Mouse (Mus musculus) heart, adult 2 months (tissue): Measurements from ENCODE around the gene Csk. TPM values are rescaled to one million over a fixed set of nuclear protein-coding genes. Genes with fewer than 3 reads are reported as not detected.

Experiments used
- DNase-seq, 2 experiments: peaks; one replicate each; pipeline ENCODE4 v3.0.0; 2021
- H3K27ac ChIP-seq: fragments of 200-600 bp; 2 replicates; pipeline ENCODE4 v1.8.1; 2022
- H3K27me3 ChIP-seq: fragments of 200-500 bp; 2 replicates; pipeline ENCODE4 v1.6.1; 2012; ENCODE audit warnings: mild to moderate bottlenecking, low read length, inconsistent platforms, mixed read lengths; ENCODE audit not compliant: control insufficient read depth, insufficient read depth
- H3K36me3 ChIP-seq: fragments of 200-500 bp; 2 replicates; pipeline ENCODE4 v1.6.1; 2012; ENCODE audit warnings: low read length, inconsistent platforms; ENCODE audit not compliant: control insufficient read depth, insufficient read depth
- H3K4me1 ChIP-seq: fragments of 200-500 bp; 2 replicates; pipeline ENCODE4 v1.6.1; 2011; ENCODE audit warnings: low read length; ENCODE audit not compliant: control insufficient read depth, insufficient read depth
- H3K4me3 ChIP-seq: fragments of 200-600 bp; 2 replicates; pipeline ENCODE4 v1.8.1; 2022
- H3K79me2 ChIP-seq: fragments of 200-500 bp; replicated peaks from 2 replicates; pipeline ENCODE4 v1.6.1; 2012; ENCODE audit warnings: mild to moderate bottlenecking, inconsistent platforms, low read length, moderate library complexity, mixed read lengths; ENCODE audit not compliant: control insufficient read depth, insufficient read depth
- H3K9ac ChIP-seq: fragments of 200-500 bp; 2 replicates; pipeline ENCODE4 v1.6.1; 2012; ENCODE audit warnings: low read depth, mild to moderate bottlenecking, control low read depth, inconsistent platforms, low read length, mixed read lengths
- CTCF ChIP-seq: fragments of 200-600 bp; IDR thresholded peaks from 2 replicates; pipeline ENCODE4 v1.8.1; 2022; ENCODE audit warnings: antibody characterized with exemption, mild to moderate bottlenecking, moderate library complexity
- EP300 ChIP-seq: fragments of 200-500 bp; IDR thresholded peaks from 2 replicates; pipeline ENCODE4 v1.6.1; 2011; ENCODE audit warnings: low read depth, low read length, control low read depth; ENCODE audit not compliant: insufficient read depth
- POLR2A ChIP-seq: fragments of 200-500 bp; IDR thresholded peaks from 2 replicates; pipeline ENCODE4 v1.6.1; 2011; ENCODE audit warnings: mild to moderate bottlenecking, low read depth, low read length, control low read depth; ENCODE audit not compliant: insufficient read depth
- WGBS: fragments of 180-500 bp; shearing (Covaris S2); methylation state at CpG from one replicate; pipeline ENCODE4 v1.1.7; 2018; 5-methylcytosine and 5-hydroxymethylcytosine counted together
- intact Hi-C: fragments of 180-260 bp; cut with DNase I; formaldehyde crosslinking; loops from one replicate; pipeline ENCODE4 v1.15.1; 2025
- polyA plus RNA-seq: library from polyadenylated mRNA; depleted of rRNA; stranded (reverse); fragments of >200 nt; gene quantifications from 2 replicates; pipeline ENCODE4 v1.2.3, GENCODE M21; 2012
- total RNA-seq, 2 experiments: library from RNA; stranded (reverse); gene quantifications; 2 replicates each; pipeline ENCODE4 v1.2.3; 2021

Gene Csk
- total and polyA plus RNA-seq, 3 experiments = 20.6 to 29.7 (median 23.3) TPM

- intact Hi-C loops = no loop called here
- Histone ChIP-seq H3K4me1 (peaks cover 2% of the 10 kb centered on the region; the same call in 1 of the 2 replicates), H3K79me2 (no peaks in the 10 kb centered on the region), H3K9ac (no peak overlapping the region), H3K4me3 (no peak overlapping the region), H3K36me3 (no peaks in the 10 kb centered on the region), H3K27ac (no peak overlapping the region), H3K27me3 (no peaks in the 10 kb centered on the region)
- no peak for DNase-seq
- TF ChIP-seq POLR2A (no peak), CTCF (no peak), EP300 (no peak)
- 46% methylated on average over 7 of the region's 7 CpGs for WGBS
Observed at GRCm38 (mm10) chr9:57612587-57612986, 40.8 kb downstream of the Csk start.

GRCm38 (mm10) chr9:57610359-57610826 is 43.0 kb downstream of the Csk start:
- TF ChIP-seq POLR2A = no peak
- no peak for TF ChIP-seq CTCF
- no peak for TF ChIP-seq EP300
- intact Hi-C loops = no loop called here
- Histone ChIP-seq H3K36me3 (no peaks in the 10 kb centered on the region), H3K9ac (no peak overlapping the region), H3K4me1 (peaks cover 2% of the 10 kb centered on the region; the same call in 1 of the 2 replicates), H3K27me3 (peaks cover 2% of the 10 kb centered on the region), H3K4me3 (no peak overlapping the region), H3K27ac (no peak overlapping the region), H3K79me2 (no peaks in the 10 kb centered on the region)
- WGBS = 64% methylated on average over 3 of the region's 3 CpGs
- DNase-seq = no peak

- DNase-seq = no peak
- no peak for TF ChIP-seq EP300
- no peak for TF ChIP-seq CTCF
- no peak for TF ChIP-seq POLR2A
- Histone ChIP-seq H3K4me3 (no peak overlapping the region), H3K9ac (no peak overlapping the region), H3K4me1 (peaks cover 2% of the 10 kb centered on the region; the same call in 1 of the 2 replicates), H3K36me3 (no peaks in the 10 kb centered on the region), H3K27me3 (peaks cover 2% of the 10 kb centered on the region), H3K79me2 (no peaks in the 10 kb centered on the region), H3K27ac (no peak overlapping the region)
- intact Hi-C loops = no loop called here
- WGBS = 49% methylated on average over 3 of the region's 3 CpGs
Observed at GRCm38 (mm10) chr9:57609803-57610202, 43.6 kb downstream of the Csk start.

- intact Hi-C loops = no loop called here
- Histone ChIP-seq H3K4me3 (no peak within 1 kb of the TSS), H3K79me2 (no peaks in the 10 kb centered on the region), H3K4me1 (no peaks in the 10 kb centered on the region), H3K27me3 (peaks cover 4% of the 10 kb centered on the region), H3K36me3 (no peaks in the 10 kb centered on the region), H3K9ac (no peak within 1 kb of the TSS), H3K27ac (no peak within 1 kb of the TSS)
- DNase-seq = peak in 1 of 2 experiments; percentile 51
- WGBS = 4% methylated on average over 24 of the region's 24 CpGs
- TF ChIP-seq EP300 = no peak
- no peak for TF ChIP-seq CTCF
- no peak for TF ChIP-seq POLR2A
Observed at GRCm38 (mm10) chr9:57606139-57606851, 47.1 kb downstream of the Csk start, which contains the start of gene Cplx3. Gene Cplx3, minus strand, starts transcription at chr9:57606281.

- H3K36me3 ChIP-seq = no peaks in the 10 kb centered on the region
- intact Hi-C loops = no loop called here
- no peak for DNase-seq
- no peak overlapping the region for H3K4me3 ChIP-seq
- peaks cover 4% of the 10 kb centered on the region for H3K27me3 ChIP-seq
- no peak overlapping the region for H3K9ac ChIP-seq
- H3K4me1 ChIP-seq = no peaks in the 10 kb centered on the region
- TF ChIP-seq CTCF = no peak
- TF ChIP-seq EP300 = no peak
- no peak for TF ChIP-seq POLR2A
- H3K79me2 ChIP-seq = no peaks in the 10 kb centered on the region
- H3K27ac ChIP-seq = no peak overlapping the region
- WGBS = 20% methylated on average over 9 of the region's 9 CpGs
Observed at GRCm38 (mm10) chr9:57605503-57605902, 47.9 kb downstream of the Csk start.

- no peak overlapping the region for H3K4me3 ChIP-seq
- no peak overlapping the region for H3K9ac ChIP-seq
- 69% methylated on average over 4 of the region's 4 CpGs for WGBS
- intact Hi-C loops = no loop called here
- no peak overlapping the region for H3K27ac ChIP-seq
- H3K36me3 ChIP-seq = no peaks in the 10 kb centered on the region
- no peak for DNase-seq
- H3K4me1 ChIP-seq = no peaks in the 10 kb centered on the region
- no peaks in the 10 kb centered on the region for H3K79me2 ChIP-seq
- TF ChIP-seq POLR2A (no peak), CTCF (no peak), EP300 (no peak)
- H3K27me3 ChIP-seq = peaks cover 4% of the 10 kb centered on the region
Observed at GRCm38 (mm10) chr9:57604875-57605274, 48.6 kb downstream of the Csk start.
